ENCODE assay signal across 10 mouse cellular contexts in genomic region chr6:49397466-49397865, GRCm38 (mm10). TPM values are rescaled to one million over a fixed set of nuclear protein-coding genes. Genes with fewer than 3 reads are reported as not detected.
DNase-seq lines count a peak whose midpoint lies in the region; ATAC-seq and TF ChIP-seq lines count a peak whose summit lies in the region.
"Had no signal": no experiment of that assay in that cellular context is flagged by ENCODE, and none has a peak within 500 bp of the region (broad histone marks: within the 10 kb centered on the region; RNA-seq: fewer than 3 reads in every experiment).

No protein-coding gene starts in this region.

- no peak overlapping the region for H3K9ac ChIP-seq in forebrain, embryonic 14.5 days (ENCODE audit: low read length)
- H3K9ac ChIP-seq in forebrain, embryonic 13.5 days = no peak overlapping the region
- H3K9ac ChIP-seq in lung, embryonic 14.5 days = no peak overlapping the region
- H3K9ac ChIP-seq: limb, embryonic 13.5 days had no signal

- no peaks in the 10 kb centered on the region for H3K4me1 ChIP-seq in forebrain, embryonic 14.5 days (ENCODE audit: control insufficient read depth, insufficient read depth, low read length)
- H3K4me1 ChIP-seq in forebrain, embryonic 13.5 days = no peaks in the 10 kb centered on the region
- no peaks in the 10 kb centered on the region for H3K4me1 ChIP-seq in lung, embryonic 14.5 days (ENCODE audit: insufficient read depth)
- no peaks in the 10 kb centered on the region for H3K4me1 ChIP-seq in cortical plate, adult 2 months (ENCODE audit: control insufficient read depth, insufficient read depth, low read length)
- H3K4me1 ChIP-seq: limb, embryonic 13.5 days had no signal

- H3K27me3 ChIP-seq in forebrain, embryonic 14.5 days (replicated peaks; ENCODE audit: control insufficient read depth, insufficient read depth, low read length) = no peaks in the 10 kb centered on the region
- H3K27me3 ChIP-seq in forebrain, embryonic 13.5 days = no peaks in the 10 kb centered on the region
- H3K27me3 ChIP-seq in lung, embryonic 14.5 days (ENCODE audit: insufficient read depth, low read length) = no peaks in the 10 kb centered on the region
- H3K27me3 ChIP-seq: limb, embryonic 13.5 days had no signal

- ATAC-seq in forebrain, embryonic 14.5 days = no peak
- ATAC-seq in forebrain, embryonic 13.5 days = no peak
- ATAC-seq in lung, embryonic 14.5 days (ENCODE audit: insufficient read depth) = no peak
- no peak for ATAC-seq in monocyte, adult 5-6 weeks (replicated peaks; ENCODE audit: insufficient number of reproducible peaks, low FRiP score, low TSS enrichment, poor library complexity, severe bottlenecking)
- ATAC-seq in activated CD4-positive, CD25-positive, alpha-beta regulatory T cell, adult 4 months = no peak

- H3K9me3 ChIP-seq in forebrain, embryonic 14.5 days (replicated peaks; ENCODE audit: control insufficient read depth, low read length) = no peaks in the 10 kb centered on the region
- no peaks in the 10 kb centered on the region for H3K9me3 ChIP-seq in forebrain, embryonic 13.5 days (replicated peaks)
- H3K9me3 ChIP-seq in lung, embryonic 14.5 days (ENCODE audit: low read depth, low read length) = no peaks in the 10 kb centered on the region

- no peak overlapping the region for H3K4me2 ChIP-seq in forebrain, embryonic 14.5 days (ENCODE audit: low read length)
- H3K4me2 ChIP-seq in forebrain, embryonic 13.5 days = no peak overlapping the region
- H3K4me2 ChIP-seq in lung, embryonic 14.5 days = no peak overlapping the region
- H3K4me2 ChIP-seq: limb, embryonic 13.5 days had no signal

- DNase-seq in forebrain, embryonic 14.5 days (ENCODE audit: low spot score) = peak; percentile 34
- DNase-seq in lung, embryonic 14.5 days = peak; percentile 63
- DNase-seq in lung, adult 18-20 months = no peak
- DNase-seq in retina, postnatal 1 day = peak; percentile 65

- no peak for TF ChIP-seq POLR2A in cortical plate, adult 2 months (IDR thresholded peaks at IDR 0.05; ENCODE audit: extremely low read depth, insufficient read depth, low read length)

- H3K27ac ChIP-seq in forebrain, embryonic 14.5 days (ENCODE audit: low read depth, low read length) = no peak overlapping the region
- H3K27ac ChIP-seq in forebrain, embryonic 13.5 days = no peak overlapping the region
- no peak overlapping the region for H3K27ac ChIP-seq in lung, embryonic 14.5 days (ENCODE audit: low read depth)
- no peak overlapping the region for H3K27ac ChIP-seq in cortical plate, adult 2 months (ENCODE audit: insufficient read depth, low read length)
- H3K27ac ChIP-seq: limb, embryonic 13.5 days had no signal

- TF ChIP-seq CTCF in lung, embryonic 14.5 days (IDR thresholded peaks at IDR 0.05; ENCODE audit: low read depth) = peak; percentile 62
- peak; percentile 18; the same call in 1 of the 2 replicates for TF ChIP-seq CTCF in cortical plate, adult 2 months (IDR thresholded peaks at IDR 0.05; ENCODE audit: extremely low read depth, insufficient read depth, low read length)

- no peaks in the 10 kb centered on the region for H3K36me3 ChIP-seq in forebrain, embryonic 14.5 days (ENCODE audit: control insufficient read depth, insufficient read depth, low read length)
- H3K36me3 ChIP-seq in forebrain, embryonic 13.5 days (ENCODE audit: poor library complexity, severe bottlenecking) = no peaks in the 10 kb centered on the region
- no peaks in the 10 kb centered on the region for H3K36me3 ChIP-seq in lung, embryonic 14.5 days (ENCODE audit: insufficient read depth)
- H3K36me3 ChIP-seq: limb, embryonic 13.5 days had no signal

- no peak overlapping the region for H3K4me3 ChIP-seq in forebrain, embryonic 14.5 days (ENCODE audit: low read depth, low read length)
- no peak overlapping the region for H3K4me3 ChIP-seq in forebrain, embryonic 13.5 days
- H3K4me3 ChIP-seq in lung, embryonic 14.5 days (ENCODE audit: low read depth, low read length) = no peak overlapping the region
- no peak overlapping the region for H3K4me3 ChIP-seq in cortical plate, adult 2 months (ENCODE audit: insufficient read depth, low read length)
- H3K4me3 ChIP-seq: erythroblast, embryonic 14.5 days; limb, embryonic 13.5 days had no signal

RNA-seq across cellular contexts. Expression of gene Stk31, which starts 2.1 kb away (rescaled TPM):
- not detected in 2 replicates for polyA plus RNA-seq in forebrain, embryonic 14.5 days (2014; fragmentation: Nextera tagmentation; extraction: Ambion mirVana)
- polyA plus RNA-seq in forebrain, embryonic 13.5 days (2015; fragmentation: Nextera tagmentation; extraction: Ambion mirVana) = 0.06 TPM in 1 of 2 replicates, not detected in the other
- 0.23 TPM in 1 of 2 replicates, not detected in the other for polyA plus RNA-seq in lung, embryonic 14.5 days (2014; fragmentation: Nextera tagmentation; extraction: Ambion mirVana)
- not detected in 2 replicates for polyA plus RNA-seq in cortical plate, adult 2 months (2012; rRNA removed)
- total RNA-seq in monocyte, adult 5-6 weeks (2017) = not detected in 3 replicates
- polyA plus RNA-seq in activated CD4-positive, CD25-positive, alpha-beta regulatory T cell, adult 4 months (2017; shearing (Covaris generic)) = not detected
- polyA plus RNA-seq: erythroblast, embryonic 14.5 days had no signal

RNA-seq across cellular contexts. Expression of gene Fam221a, which starts 29.9 kb away (rescaled TPM):
- 5.4 and 6.0 TPM in 2 replicates for polyA plus RNA-seq in forebrain, embryonic 14.5 days (2014; fragmentation: Nextera tagmentation; extraction: Ambion mirVana)
- 4.2 and 7.0 TPM in 2 replicates for polyA plus RNA-seq in forebrain, embryonic 13.5 days (2015; fragmentation: Nextera tagmentation; extraction: Ambion mirVana)
- 8.6 and 10.1 TPM in 2 replicates for polyA plus RNA-seq in lung, embryonic 14.5 days (2014; fragmentation: Nextera tagmentation; extraction: Ambion mirVana)
- polyA plus RNA-seq in cortical plate, adult 2 months (2012; rRNA removed) = 1.5 and 2.0 TPM in 2 replicates
- total RNA-seq in monocyte, adult 5-6 weeks (2017) = 0.68 TPM in 1 of 3 replicates, not detected in the others
- polyA plus RNA-seq in activated CD4-positive, CD25-positive, alpha-beta regulatory T cell, adult 4 months (2017; shearing (Covaris generic)) = 1 to 10 TPM; 3.9 to 4.9 TPM

Comparison
In these comparisons a context has a peak if more than half of its experiments do, and no peak if none do; other contexts are left out.
1. DNase-seq: peak in forebrain, embryonic 14.5 days (single experiment), lung, embryonic 14.5 days (single experiment) and retina, postnatal 1 day (single experiment); none in lung, adult 18-20 months (0 of 2).